Mouse (Mus musculus): Measurements from ENCODE around the gene Tnfrsf9. TPM values are rescaled to one million over a fixed set of nuclear protein-coding genes. Genes with fewer than 3 reads are reported as not detected.
"Not testable (repeated sequence)": the region's sequence is repeated elsewhere in the genome, so short reads cannot be mapped to it uniquely, and the experiment has no call there.

The Tnfrsf9 gene
- polyA plus RNA-seq, 1 experiment from 2014 or later: 0.26 TPM

DNA sequence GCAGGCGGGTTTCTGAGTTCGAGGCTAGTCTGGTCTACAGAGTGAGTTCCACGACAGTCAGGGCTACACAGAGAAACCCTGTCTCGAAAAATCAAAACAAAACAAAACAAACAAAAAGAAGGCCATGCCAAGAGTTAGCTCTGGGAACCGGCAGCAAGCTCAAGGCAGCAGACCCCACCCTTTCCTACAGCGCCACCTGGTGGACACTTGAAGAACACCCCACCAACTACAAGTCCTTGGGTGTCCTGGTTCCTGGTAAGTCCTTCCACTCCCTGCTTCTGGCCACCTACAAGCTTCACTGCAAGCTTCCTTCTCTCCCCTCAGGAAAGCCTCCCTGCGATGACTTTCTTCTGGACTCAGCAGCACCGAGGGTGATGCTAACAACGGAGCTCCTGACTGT, 12.7 kb upstream of the Tnfrsf9 start:
- H3K9me3 ChIP-seq (ENCODE audit: control insufficient read depth, low read length): no peaks in the 10 kb centered on the region
- 0 out of 2 replicates have a peak, but pooled peaks cover 4% of the 10 kb centered on the region for H3K4me1 ChIP-seq (replicated peaks; ENCODE audit: control insufficient read depth, insufficient read depth, low read length)
- WGBS: 54% methylated on average over 9 of the region's 9 CpGs
- ATAC-seq (replicated peaks; ENCODE audit: low FRiP score) (peak; percentile 46), DNase-seq (ENCODE audit: low spot score) (peak; percentile 65)
- no peak overlapping the region for H3K9ac ChIP-seq (ENCODE audit: low read depth, low read length)
- no peak overlapping the region for H3K27ac ChIP-seq (ENCODE audit: low read depth, low read length)
- no peak overlapping the region for H3K4me2 ChIP-seq
- peaks cover 71% of the 10 kb centered on the region for H3K36me3 ChIP-seq (ENCODE audit: control insufficient read depth, insufficient read depth, low read length)
- H3K4me3 ChIP-seq (ENCODE audit: low read depth, low read length): no peak overlapping the region
- H3K27me3 ChIP-seq (replicated peaks; ENCODE audit: control insufficient read depth, insufficient read depth, low read length): no peaks in the 10 kb centered on the region

DNA sequence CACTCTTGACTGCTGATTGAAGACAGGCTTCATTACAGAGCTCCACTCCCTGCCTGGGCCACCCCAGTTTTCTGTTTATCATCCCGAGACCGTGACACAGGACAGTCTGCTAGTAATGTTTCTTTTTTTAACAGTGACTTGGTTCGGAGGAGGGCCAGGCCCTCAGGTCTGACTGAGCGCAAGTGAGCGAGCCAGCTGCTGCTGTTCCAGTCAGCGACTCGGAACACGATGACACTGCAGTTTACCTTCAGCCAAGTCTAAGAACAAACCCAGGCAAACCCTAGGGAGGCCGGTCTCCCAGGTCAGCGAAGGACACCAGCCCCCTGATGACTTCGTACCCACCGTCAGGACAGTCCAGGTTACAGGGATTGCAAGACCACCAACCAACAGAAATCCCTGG, 12.3 kb upstream of the Tnfrsf9 start:
- no peak overlapping the region for H3K4me2 ChIP-seq
- H3K4me3 ChIP-seq (ENCODE audit: low read depth, low read length): no peak overlapping the region
- WGBS: 88% methylated on average over 12 of the region's 12 CpGs
- peaks cover 67% of the 10 kb centered on the region for H3K36me3 ChIP-seq (ENCODE audit: control insufficient read depth, insufficient read depth, low read length)
- ATAC-seq (replicated peaks; ENCODE audit: low FRiP score) (no peak), DNase-seq (ENCODE audit: low spot score) (no peak)
- H3K27me3 ChIP-seq (replicated peaks; ENCODE audit: control insufficient read depth, insufficient read depth, low read length): no peaks in the 10 kb centered on the region
- no peak overlapping the region for H3K9ac ChIP-seq (ENCODE audit: low read depth, low read length)
- 0 out of 2 replicates have a peak, but pooled peaks cover 7% of the 10 kb centered on the region for H3K4me1 ChIP-seq (replicated peaks; ENCODE audit: control insufficient read depth, insufficient read depth, low read length)
- no peak overlapping the region for H3K27ac ChIP-seq (ENCODE audit: low read depth, low read length)
- no peaks in the 10 kb centered on the region for H3K9me3 ChIP-seq (ENCODE audit: control insufficient read depth, low read length)

DNA sequence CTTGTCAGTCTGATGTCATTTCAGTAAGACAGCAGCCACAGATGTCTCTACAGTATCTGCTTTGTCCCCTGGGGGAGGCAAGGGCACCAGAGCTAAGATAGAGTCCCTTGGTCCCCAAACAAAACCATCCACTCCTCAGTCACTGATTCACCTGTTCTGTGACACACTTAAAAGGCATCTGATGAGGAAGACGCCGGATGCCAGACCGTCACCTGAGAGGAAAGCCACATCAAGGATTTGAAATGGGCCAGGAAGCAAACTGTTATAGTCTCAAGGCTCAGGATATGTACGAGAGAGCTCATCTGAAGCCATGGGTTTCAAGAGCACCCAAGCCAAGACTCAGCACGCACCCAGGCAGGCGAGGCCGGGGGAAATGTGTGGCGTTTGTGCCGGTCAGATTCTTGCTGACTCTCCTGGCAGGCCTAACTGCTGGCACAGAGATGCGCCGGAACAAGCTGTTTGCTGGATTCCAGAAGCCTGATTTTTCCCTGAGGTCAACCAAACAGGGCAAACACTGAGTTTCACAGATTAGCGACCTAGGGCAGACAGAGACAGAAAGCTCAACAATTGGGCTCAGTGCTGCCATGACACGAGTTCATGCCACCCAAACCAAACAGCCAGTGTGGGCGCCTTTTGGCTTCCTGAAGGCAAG, 11.1 kb upstream of the Tnfrsf9 start:
- H3K4me1 ChIP-seq (replicated peaks; ENCODE audit: control insufficient read depth, insufficient read depth, low read length): 0 out of 2 replicates have a peak, but pooled peaks cover 10% of the 10 kb centered on the region
- peaks cover 57% of the 10 kb centered on the region for H3K36me3 ChIP-seq (ENCODE audit: control insufficient read depth, insufficient read depth, low read length)
- H3K4me3 ChIP-seq (ENCODE audit: low read depth, low read length): no peak overlapping the region
- no peak overlapping the region for H3K27ac ChIP-seq (ENCODE audit: low read depth, low read length)
- 92% methylated on average over 14 of the region's 14 CpGs for WGBS
- DNase-seq (ENCODE audit: low spot score) (no peak), ATAC-seq (replicated peaks; ENCODE audit: low FRiP score) (no peak)
- no peak overlapping the region for H3K9ac ChIP-seq (ENCODE audit: low read depth, low read length)
- H3K4me2 ChIP-seq: no peak overlapping the region
- H3K27me3 ChIP-seq (replicated peaks; ENCODE audit: control insufficient read depth, insufficient read depth, low read length): no peaks in the 10 kb centered on the region
- no peaks in the 10 kb centered on the region for H3K9me3 ChIP-seq (ENCODE audit: control insufficient read depth, low read length)

DNA sequence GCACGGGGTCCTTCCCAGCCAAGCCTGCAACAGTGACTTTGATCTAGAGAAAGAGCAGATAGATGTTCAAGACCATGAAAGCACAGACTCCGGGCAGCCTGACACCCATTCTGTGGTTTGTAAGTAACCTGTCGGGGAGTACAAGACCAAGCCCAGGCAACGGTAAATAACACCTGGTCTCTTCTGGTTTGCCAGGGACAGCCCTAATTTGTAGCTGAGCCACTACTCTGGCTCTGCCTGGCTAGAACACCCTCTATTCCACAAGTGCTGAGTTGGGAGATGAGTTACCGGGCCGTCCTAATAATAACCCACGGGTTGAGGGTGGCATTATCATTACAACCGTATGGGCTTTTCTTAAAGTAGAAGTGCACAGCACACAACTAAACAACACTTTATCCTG, 7.3 kb upstream of the Tnfrsf9 start:
- H3K4me2 ChIP-seq: no peak overlapping the region
- WGBS: 91% methylated on average over 8 of the region's 8 CpGs
- DNase-seq (ENCODE audit: low spot score): no peak
- no peak for ATAC-seq (replicated peaks; ENCODE audit: low FRiP score)
- no peaks in the 10 kb centered on the region for H3K9me3 ChIP-seq (ENCODE audit: control insufficient read depth, low read length)
- H3K4me3 ChIP-seq (ENCODE audit: low read depth, low read length): no peak overlapping the region
- H3K9ac ChIP-seq (ENCODE audit: low read depth, low read length): no peak overlapping the region
- H3K27ac ChIP-seq (ENCODE audit: low read depth, low read length): no peak overlapping the region
- H3K36me3 ChIP-seq (ENCODE audit: control insufficient read depth, insufficient read depth, low read length): peaks cover 30% of the 10 kb centered on the region
- no peaks in the 10 kb centered on the region for H3K27me3 ChIP-seq (replicated peaks; ENCODE audit: control insufficient read depth, insufficient read depth, low read length)
- peaks cover 14% of the 10 kb centered on the region; the same call in 1 of the 2 replicates for H3K4me1 ChIP-seq (replicated peaks; ENCODE audit: control insufficient read depth, insufficient read depth, low read length)

DNA sequence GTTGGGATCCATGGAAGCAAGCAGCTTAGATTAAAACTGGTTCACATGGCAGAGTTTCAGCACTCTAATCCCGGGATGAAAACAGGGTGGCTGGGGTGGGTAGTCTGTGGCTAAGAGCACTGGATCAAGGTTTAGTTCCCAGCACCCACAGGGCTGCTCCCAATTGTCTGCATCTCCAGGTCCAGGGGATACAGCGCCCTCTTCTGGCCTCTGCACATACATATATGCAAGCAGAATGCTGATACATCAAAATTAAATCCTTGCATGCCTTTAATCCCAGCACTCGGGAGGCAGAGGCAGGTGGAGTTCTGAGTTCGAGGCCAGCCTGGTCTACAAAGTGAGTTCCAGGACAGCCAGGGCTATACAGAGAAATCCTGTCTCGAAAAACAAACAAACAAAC, 5.8 kb upstream of the Tnfrsf9 start:
- peaks cover 18% of the 10 kb centered on the region for H3K4me1 ChIP-seq (replicated peaks; ENCODE audit: control insufficient read depth, insufficient read depth, low read length)
- H3K4me3 ChIP-seq (ENCODE audit: low read depth, low read length): peak overlapping the region; percentile 85
- ATAC-seq (replicated peaks; ENCODE audit: low FRiP score); H3K9ac ChIP-seq (ENCODE audit: low read depth, low read length); H3K27me3 ChIP-seq (replicated peaks; ENCODE audit: control insufficient read depth, insufficient read depth, low read length); H3K9me3 ChIP-seq (ENCODE audit: control insufficient read depth, low read length); H3K27ac ChIP-seq (ENCODE audit: low read depth, low read length); DNase-seq (ENCODE audit: low spot score): not testable (repeated sequence)
- WGBS: 68% methylated on average over 5 of the region's 5 CpGs
- peak overlapping the region; percentile 80 for H3K4me2 ChIP-seq
- H3K36me3 ChIP-seq (ENCODE audit: control insufficient read depth, insufficient read depth, low read length): peaks cover 17% of the 10 kb centered on the region

DNA sequence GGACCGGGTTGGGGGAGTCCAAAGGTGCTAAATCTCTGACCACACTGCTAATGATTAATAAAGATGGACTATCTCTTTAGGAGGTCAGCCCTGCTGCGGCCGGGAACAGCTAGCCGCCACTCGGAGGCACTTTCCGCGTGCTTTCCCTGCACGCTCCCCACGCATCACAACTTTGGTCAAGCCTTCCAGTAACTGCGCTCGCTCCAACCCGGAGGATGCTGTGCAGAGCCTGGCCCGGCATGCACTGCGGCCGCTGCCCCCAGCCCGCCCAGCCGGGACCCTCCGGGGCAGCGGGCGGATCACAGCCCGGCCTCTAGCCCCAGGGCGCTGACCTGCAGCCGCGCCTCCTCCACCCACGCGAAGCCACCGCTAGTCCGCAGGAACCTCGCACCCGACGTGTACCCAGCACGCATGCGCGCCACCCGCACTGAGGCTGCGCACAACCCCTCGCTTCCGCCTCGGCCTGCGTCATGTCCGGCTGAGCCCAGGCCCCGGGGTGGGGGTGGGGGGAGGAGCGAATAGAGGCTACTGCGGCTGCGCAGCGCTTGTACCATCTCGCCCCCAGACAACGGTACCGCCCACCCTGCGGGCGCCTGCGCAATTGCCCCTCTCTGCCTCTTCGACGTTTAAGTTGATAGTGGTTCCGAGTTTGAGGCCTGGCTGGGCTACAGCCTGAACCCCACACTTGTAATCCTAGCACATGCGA, 4.8 kb upstream of the Tnfrsf9 start:
- H3K27me3 ChIP-seq (replicated peaks; ENCODE audit: control insufficient read depth, insufficient read depth, low read length): no peaks in the 10 kb centered on the region
- H3K27ac ChIP-seq (ENCODE audit: low read depth, low read length): peak overlapping the region; percentile 79
- peak overlapping the region; percentile 77 for H3K9ac ChIP-seq (ENCODE audit: low read depth, low read length)
- DNase-seq (ENCODE audit: low spot score) (peak; percentile 100), ATAC-seq (replicated peaks; ENCODE audit: low FRiP score) (peak; percentile 86)
- H3K4me3 ChIP-seq (ENCODE audit: low read depth, low read length): peak overlapping the region; percentile 85
- H3K4me1 ChIP-seq (replicated peaks; ENCODE audit: control insufficient read depth, insufficient read depth, low read length): peaks cover 21% of the 10 kb centered on the region
- H3K9me3 ChIP-seq (ENCODE audit: control insufficient read depth, low read length): no peaks in the 10 kb centered on the region
- peak overlapping the region; percentile 80 for H3K4me2 ChIP-seq
- WGBS: under 1% methylated on average over 56 of the region's 56 CpGs
- H3K36me3 ChIP-seq (ENCODE audit: control insufficient read depth, insufficient read depth, low read length): peaks cover 9% of the 10 kb centered on the region

DNA sequence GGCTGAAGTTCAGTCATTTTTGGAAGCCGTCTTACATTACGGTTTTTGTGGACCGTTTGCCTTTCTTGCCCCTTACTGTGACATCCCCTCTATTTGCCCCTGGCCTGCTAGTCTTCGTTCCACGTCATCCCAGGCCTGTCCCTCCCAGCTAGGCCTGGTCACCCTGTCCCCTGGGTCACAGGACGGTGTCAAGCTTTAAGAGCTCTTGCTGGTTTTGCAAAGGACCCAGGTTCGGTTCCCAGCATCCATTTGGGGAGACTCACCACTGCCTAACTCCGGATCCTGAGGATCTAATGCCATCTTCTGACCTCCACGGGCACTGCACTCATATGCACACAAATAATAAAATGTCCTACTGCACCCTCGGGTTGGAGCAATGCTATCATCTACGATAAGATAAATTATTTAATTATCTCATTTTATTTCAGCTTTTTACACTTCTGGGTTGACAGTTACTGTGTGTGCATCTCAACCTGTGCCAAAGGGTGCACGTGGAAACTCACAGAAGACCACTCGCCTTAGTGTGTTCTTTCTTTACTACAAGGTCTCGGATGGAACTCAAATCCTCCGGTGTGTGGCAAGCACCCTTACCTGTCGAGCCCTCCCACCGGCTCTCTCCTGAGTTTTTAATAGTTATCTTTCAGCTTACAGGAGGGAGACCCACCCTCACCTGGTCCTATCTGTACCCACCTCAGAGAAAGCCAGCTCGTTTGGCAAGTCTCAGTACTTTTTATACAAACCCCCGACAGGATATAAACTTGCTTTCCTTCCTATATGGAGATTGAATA, 4.0 kb upstream of the Tnfrsf9 start:
- Histone ChIP-seq H3K4me3 (ENCODE audit: low read depth, low read length) (peak overlapping the region; percentile 85; the same call in 1 of the 2 replicates), H3K9me3 (ENCODE audit: control insufficient read depth, low read length) (no peaks in the 10 kb centered on the region), H3K27me3 (replicated peaks; ENCODE audit: control insufficient read depth, insufficient read depth, low read length) (no peaks in the 10 kb centered on the region), H3K4me2 (peak overlapping the region; percentile 55), H3K27ac (ENCODE audit: low read depth, low read length) (peak overlapping the region; percentile 79), H3K9ac (ENCODE audit: low read depth, low read length) (peak overlapping the region; percentile 53), H3K36me3 (ENCODE audit: control insufficient read depth, insufficient read depth, low read length) (peaks cover 4% of the 10 kb centered on the region), H3K4me1 (replicated peaks; ENCODE audit: control insufficient read depth, insufficient read depth, low read length) (peaks cover 27% of the 10 kb centered on the region)
- ATAC-seq (replicated peaks; ENCODE audit: low FRiP score) (no peak), DNase-seq (ENCODE audit: low spot score) (no peak)
- WGBS: 80% methylated on average over 19 of the region's 19 CpGs

DNA sequence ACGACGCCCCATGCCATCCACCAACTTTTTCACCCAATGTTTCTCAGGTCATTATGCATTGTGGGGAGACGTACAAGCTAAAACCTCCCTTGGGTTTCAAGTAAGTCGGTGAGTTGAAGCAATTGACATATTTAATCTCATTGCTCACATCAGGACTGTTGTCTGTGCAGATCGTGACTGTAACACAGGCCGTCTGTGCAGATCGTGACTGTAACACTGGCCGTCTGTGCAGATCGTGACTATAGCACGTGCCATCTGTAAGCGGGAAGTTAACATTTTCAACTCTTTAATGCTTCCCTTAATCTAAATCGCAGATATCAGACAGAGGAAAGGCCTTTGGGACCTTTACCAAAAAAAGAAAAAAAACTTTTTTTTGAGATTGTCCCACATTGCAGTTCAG, 619 bp upstream of the Tnfrsf9 start:
- DNase-seq (ENCODE audit: low spot score): no peak
- WGBS: 13% methylated on average over 12 of the region's 12 CpGs

More for the DNA sequence above, 619 bp upstream of the Tnfrsf9 start:
- Histone ChIP-seq H3K27me3 (replicated peaks; ENCODE audit: control insufficient read depth, insufficient read depth, low read length) (no peaks in the 10 kb centered on the region), H3K9me3 (ENCODE audit: control insufficient read depth, low read length) (no peaks in the 10 kb centered on the region), H3K4me1 (replicated peaks; ENCODE audit: control insufficient read depth, insufficient read depth, low read length) (peaks cover 19% of the 10 kb centered on the region), H3K27ac (ENCODE audit: low read depth, low read length) (peak overlapping the region; percentile 69), H3K9ac (ENCODE audit: low read depth, low read length) (peak overlapping the region; percentile 86), H3K4me2 (peak overlapping the region; percentile 92), H3K36me3 (ENCODE audit: control insufficient read depth, insufficient read depth, low read length) (no peaks in the 10 kb centered on the region), H3K4me3 (ENCODE audit: low read depth, low read length) (peak overlapping the region; percentile 68)
- no peak for ATAC-seq (replicated peaks; ENCODE audit: low FRiP score)

All from liver, embryonic 11.5 days (tissue).